Mouse (Mus musculus): ENCODE results near the gene Olfr1254.

The Olfr1254 gene

DNA sequence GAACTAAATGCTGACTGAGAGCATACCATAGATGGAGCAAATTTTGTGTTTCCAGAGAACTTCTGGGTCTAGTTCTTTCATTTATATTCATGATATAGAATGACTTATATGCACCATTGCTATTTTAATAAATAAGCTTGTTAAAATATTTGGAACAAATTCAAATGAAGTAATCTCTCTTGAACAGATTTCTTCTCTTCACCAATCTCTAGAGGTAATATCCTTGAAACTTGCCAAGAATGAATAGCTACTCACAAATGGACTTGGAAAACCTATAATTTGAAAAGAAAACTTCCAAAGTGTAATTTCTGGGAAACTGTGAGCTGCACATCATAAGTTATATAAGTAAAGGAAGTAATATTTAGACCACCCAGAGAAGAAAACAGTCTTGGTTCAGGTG, at the start of gene Olfr1254:
TSS of gene Olfr1254 (minus strand) at position 101 of the 400 bp plus-strand sequence.
- in situ Hi-C loops (cut with MboI; ENCODE audit: unreplicated experiment in 2 of 2): no loop called here

DNA sequence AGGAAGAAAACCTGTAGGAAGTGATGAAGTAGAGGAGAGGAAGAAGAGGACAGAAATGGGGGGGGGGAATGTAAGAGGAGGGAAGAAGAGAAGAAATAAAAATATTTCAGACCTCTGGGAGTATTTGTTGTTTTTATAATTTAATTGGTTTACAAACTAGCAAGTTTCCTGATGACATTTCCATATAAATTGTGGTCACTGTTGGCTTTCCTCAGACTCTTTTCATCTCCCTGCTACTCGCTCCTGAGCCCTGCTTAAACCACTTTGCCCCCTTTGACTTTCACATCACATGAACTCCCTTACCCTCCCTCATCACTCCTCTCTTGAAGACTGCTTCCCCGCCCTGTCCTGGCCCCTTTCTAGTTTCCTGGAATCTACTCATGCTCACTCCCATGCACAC, 48.0 kb upstream of the Olfr1254 start, which contains the start of gene Olfr1256:
TSS of gene Olfr1256 (minus strand) at position 101 of the 400 bp plus-strand sequence.
- in situ Hi-C loops (cut with MboI; ENCODE audit: unreplicated experiment in 2 of 2): no loop called here

DNA sequence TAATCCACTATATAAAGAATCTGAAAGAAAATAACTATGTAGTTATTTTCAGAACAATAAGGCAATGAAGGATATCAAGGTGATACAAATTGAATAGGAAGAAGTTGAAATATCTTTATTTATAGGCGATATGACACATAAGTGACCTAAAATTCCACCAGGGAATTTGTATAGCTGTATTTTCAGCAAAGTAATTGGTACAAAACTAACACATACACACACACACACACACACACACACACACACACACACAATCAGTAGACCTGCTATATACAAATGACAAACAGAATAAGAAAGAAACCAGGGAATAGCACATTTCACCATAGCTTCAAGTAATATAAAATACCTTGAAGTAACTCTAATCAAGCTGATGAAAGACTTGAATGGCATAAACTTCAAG, 26.8 kb upstream of the Olfr1254 start:
- in situ Hi-C loops (cut with MboI; ENCODE audit: unreplicated experiment in 2 of 2): no loop called here

DNA sequence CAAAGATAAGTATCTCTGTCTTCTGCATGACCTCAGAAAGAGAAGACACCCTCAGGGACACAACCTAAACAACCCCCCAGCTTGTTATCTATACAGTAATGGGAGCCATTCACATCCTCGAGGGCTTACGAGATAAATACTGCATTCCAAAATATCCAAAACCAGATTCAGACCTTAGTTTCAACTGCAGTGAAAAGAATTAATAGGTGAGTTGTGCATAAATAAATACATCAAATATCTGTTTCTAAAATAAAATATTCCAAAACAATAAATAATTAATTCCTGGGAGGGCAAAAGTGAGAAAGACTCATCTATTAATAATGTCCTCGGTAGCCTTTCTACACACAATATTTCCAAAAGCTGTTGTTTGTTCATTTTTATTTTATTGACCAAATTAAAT, 18.3 kb upstream of the Olfr1254 start, which contains the start of gene Olfr1255:
TSS of gene Olfr1255 (plus strand) at position 301 of the 400 bp plus-strand sequence.
- in situ Hi-C loops (cut with MboI; ENCODE audit: unreplicated experiment in 2 of 2): no loop called here

DNA sequence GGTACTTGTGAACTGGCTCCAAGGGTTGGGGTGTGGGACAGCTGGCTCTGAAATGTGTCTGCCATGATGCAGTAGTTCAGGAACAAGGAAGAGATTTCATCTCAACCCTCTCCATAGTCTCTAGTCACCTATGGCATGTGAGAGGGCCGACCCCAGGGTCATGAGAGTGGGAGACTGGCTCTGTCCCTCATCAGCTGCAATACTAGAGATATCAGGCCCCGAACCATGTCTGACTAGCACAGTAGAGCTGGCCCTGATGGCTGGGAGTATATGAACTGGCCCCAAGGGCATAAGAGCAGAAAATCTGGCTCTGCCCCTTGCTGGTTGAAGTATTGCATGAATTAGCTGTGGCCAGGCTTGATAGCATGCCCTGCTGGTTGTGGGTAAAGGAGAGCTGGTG, 17.3 kb upstream of the Olfr1254 start:
- in situ Hi-C loops (cut with MboI; ENCODE audit: unreplicated experiment in 2 of 2): no loop called here

DNA sequence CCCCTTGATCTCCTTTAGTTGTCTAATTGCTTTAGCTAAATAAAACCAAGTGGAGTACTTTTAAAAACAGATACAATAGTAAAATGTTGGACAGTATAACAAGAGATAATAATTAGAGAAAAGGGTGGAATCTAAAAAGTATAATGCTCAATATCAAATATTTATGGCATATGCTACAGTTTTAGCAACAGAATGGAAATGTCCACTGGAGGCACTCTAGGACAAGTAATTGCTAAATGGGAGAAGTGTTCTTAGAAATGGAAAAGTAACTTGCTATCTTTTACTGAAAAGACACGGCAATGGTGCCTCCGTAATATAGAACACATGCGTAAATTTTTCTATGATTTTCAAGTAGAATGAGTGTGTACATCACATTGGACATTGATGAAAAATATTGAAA, 6.2 kb upstream of the Olfr1254 start:
- in situ Hi-C loops (cut with MboI; ENCODE audit: unreplicated experiment in 2 of 2): no loop called here

DNA sequence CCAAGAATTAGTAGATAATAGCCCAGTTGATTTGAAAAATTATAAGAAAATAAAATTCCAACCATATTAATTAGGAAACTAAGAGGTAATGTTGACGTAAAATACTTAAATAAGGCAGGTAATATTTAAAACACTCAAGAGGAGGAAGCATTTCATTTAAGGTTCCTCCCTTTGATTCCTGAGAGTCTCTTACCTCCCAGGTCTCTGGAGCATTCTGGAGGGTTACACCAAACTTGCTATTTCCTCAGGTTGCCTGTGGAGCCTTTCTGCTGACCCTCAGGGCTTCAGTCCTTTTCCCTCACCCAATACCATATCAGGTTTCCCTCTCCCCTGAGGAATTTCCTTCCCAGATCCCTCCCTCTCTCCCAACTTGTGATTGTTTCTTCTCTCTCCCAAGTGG, 36.4 kb downstream of the Olfr1254 start, which contains the start of gene Olfr1253:
TSS of gene Olfr1253 (minus strand) at position 101 of the 400 bp plus-strand sequence.
- in situ Hi-C loops (cut with MboI; ENCODE audit: unreplicated experiment in 2 of 2): no loop called here
